Mouse (Mus musculus) forebrain, embryonic 14.5 days (tissue): ENCODE measurements around the gene Plcd3. TPM values are rescaled to one million over a fixed set of nuclear protein-coding genes. Genes with fewer than 3 reads are reported as not detected.

Experiments used
- ATAC-seq: fragments of 200-750 bp; cut with Nextera tagmentation; 2 replicates; pipeline ENCODE4 v1.8.0; 2017; ENCODE audit warnings: mild to moderate bottlenecking, moderate library complexity
- DNase-seq: peaks from one replicate; pipeline ENCODE4 v3.0.0-alpha.2; 2015; ENCODE audit warnings: low spot score
- H3K27ac ChIP-seq: fragments of 300-500 bp; sonication (generic); 2 replicates; pipeline ENCODE4 v1.5.1; 2014; ENCODE audit warnings: low read depth, mild to moderate bottlenecking, control low read depth, low read length, moderate library complexity
- H3K27me3 ChIP-seq: fragments of 300-500 bp; sonication (generic); replicated peaks from 2 replicates; pipeline ENCODE4 v1.6.1; 2014; ENCODE audit warnings: low read length, control low read depth, mixed read lengths; ENCODE audit not compliant: control insufficient read depth, insufficient read depth
- H3K36me3 ChIP-seq: fragments of 300-500 bp; sonication (generic); 2 replicates; pipeline ENCODE4 v1.6.1; 2014; ENCODE audit warnings: low read length, control low read depth; ENCODE audit not compliant: control insufficient read depth, insufficient read depth
- H3K4me1 ChIP-seq: fragments of 300-500 bp; sonication (generic); 2 replicates; pipeline ENCODE4 v1.6.1; 2014; ENCODE audit warnings: antibody characterized with exemption, low read length, control low read depth; ENCODE audit not compliant: control insufficient read depth, insufficient read depth
- H3K4me2 ChIP-seq: fragments of 300-500 bp; sonication (generic); 2 replicates; pipeline ENCODE4 v1.6.1; 2014; ENCODE audit warnings: mild to moderate bottlenecking, control low read depth, low read length
- H3K4me3 ChIP-seq: fragments of 300-500 bp; sonication (generic); 2 replicates; pipeline ENCODE4 v1.5.1; 2014; ENCODE audit warnings: low read depth, low read length, control low read depth
- H3K9ac ChIP-seq: fragments of 300-500 bp; sonication (generic); 2 replicates; pipeline ENCODE4 v1.6.1; 2014; ENCODE audit warnings: mild to moderate bottlenecking, low read length, control low read depth, moderate library complexity
- H3K9me3 ChIP-seq: fragments of 300-500 bp; sonication (generic); replicated peaks from 2 replicates; pipeline ENCODE4 v1.6.1; 2016; ENCODE audit warnings: low read length, control low read depth, mixed read lengths; ENCODE audit not compliant: control insufficient read depth
- WGBS: fragments of 180-500 bp; shearing (Covaris S2); extraction: QIAGEN DNeasy Blood & Tissue Kit; methylation state at CpG from one replicate; pipeline ENCODE4 v1.1.7; 2014; 5-methylcytosine and 5-hydroxymethylcytosine counted together
- polyA plus RNA-seq: library from polyadenylated mRNA; unstranded; fragments of >200 nt; fragmentation: Nextera tagmentation; extraction: Ambion mirVana; gene quantifications from 2 replicates; pipeline ENCODE4 v1.2.1, GENCODE M21; 2014

Gene Plcd3
- polyA plus RNA-seq, 1 experiment from 2014 or later = 1.4 TPM

GRCm38 (mm10) chr11:103140763-103141100 lies 39.3 kb upstream of the Plcd3 start:
- peaks cover 13% of the 10 kb centered on the region; the same call in 1 of the 2 replicates for H3K36me3 ChIP-seq
- WGBS = 60% methylated on average over 6 of the region's 6 CpGs
- ATAC-seq = no peak
- H3K4me2 ChIP-seq = no peak overlapping the region
- H3K27me3 ChIP-seq = no peaks in the 10 kb centered on the region
- H3K9me3 ChIP-seq = no peaks in the 10 kb centered on the region
- peaks cover 9% of the 10 kb centered on the region for H3K4me1 ChIP-seq
- DNase-seq = no peak
- no peak overlapping the region for H3K27ac ChIP-seq
- H3K9ac ChIP-seq = no peak overlapping the region
- no peak overlapping the region for H3K4me3 ChIP-seq

DNA sequence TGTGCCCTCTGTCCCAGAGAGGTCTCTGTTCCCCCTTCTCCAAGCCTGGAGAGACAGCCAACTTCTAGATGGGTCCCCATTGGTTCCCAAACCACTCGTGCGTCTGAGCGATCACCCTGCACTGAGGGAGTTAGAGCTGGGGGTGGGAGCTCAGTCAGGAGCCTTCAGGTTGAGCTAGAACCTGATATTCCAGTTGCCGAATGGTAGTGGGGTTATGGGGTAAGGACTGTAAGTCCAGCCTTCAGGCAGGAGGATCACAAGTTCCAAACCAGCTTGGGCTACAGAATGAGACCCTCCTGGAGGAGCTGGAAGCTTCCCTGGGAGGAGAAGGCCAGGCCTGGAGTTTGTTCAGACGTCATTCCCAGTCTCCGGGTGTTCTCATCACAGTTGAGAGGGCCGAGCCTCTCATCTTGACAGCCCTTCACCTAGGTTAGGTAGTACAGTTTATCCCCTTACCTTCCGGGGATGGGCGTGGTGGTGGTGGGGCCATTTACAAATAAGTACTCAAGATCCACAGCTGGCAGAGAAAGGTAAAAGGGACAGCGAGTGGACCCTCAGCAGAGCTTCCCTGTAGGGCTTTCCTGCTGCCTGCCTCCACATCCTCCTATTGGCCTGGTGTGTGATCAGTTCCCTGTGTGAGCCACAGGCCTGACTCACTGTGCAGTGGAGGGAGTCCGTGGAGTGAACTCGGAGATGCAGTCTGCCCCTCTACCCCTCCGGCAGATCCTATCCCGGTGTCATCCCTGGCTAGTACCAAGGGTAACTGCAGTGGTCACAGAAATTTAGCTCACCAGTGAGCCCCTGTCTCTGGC lies 38.7 kb upstream of the Plcd3 start:
- WGBS = 85% methylated on average over 14 of the region's 14 CpGs
- Histone ChIP-seq H3K9ac (no peak overlapping the region), H3K4me1 (peaks cover 9% of the 10 kb centered on the region), H3K27me3 (no peaks in the 10 kb centered on the region), H3K4me2 (no peak overlapping the region), H3K27ac (no peak overlapping the region; the same call in 1 of the 2 replicates), H3K4me3 (no peak overlapping the region), H3K9me3 (no peaks in the 10 kb centered on the region), H3K36me3 (peaks cover 13% of the 10 kb centered on the region; the same call in 1 of the 2 replicates)
- DNase-seq (no peak), ATAC-seq (no peak)

GRCm38 (mm10) chr11:103136039-103136577 lies 34.6 kb upstream of the Plcd3 start:
- H3K27ac ChIP-seq = no peak overlapping the region
- no peaks in the 10 kb centered on the region for H3K9me3 ChIP-seq
- 92% methylated on average over 8 of the region's 8 CpGs for WGBS
- no peak overlapping the region for H3K4me3 ChIP-seq
- peaks cover 13% of the 10 kb centered on the region for H3K4me1 ChIP-seq
- peaks cover 13% of the 10 kb centered on the region; the same call in 1 of the 2 replicates for H3K36me3 ChIP-seq
- H3K4me2 ChIP-seq = no peak overlapping the region
- no peak for DNase-seq
- H3K27me3 ChIP-seq = no peaks in the 10 kb centered on the region
- H3K9ac ChIP-seq = no peak overlapping the region
- no peak for ATAC-seq

DNA sequence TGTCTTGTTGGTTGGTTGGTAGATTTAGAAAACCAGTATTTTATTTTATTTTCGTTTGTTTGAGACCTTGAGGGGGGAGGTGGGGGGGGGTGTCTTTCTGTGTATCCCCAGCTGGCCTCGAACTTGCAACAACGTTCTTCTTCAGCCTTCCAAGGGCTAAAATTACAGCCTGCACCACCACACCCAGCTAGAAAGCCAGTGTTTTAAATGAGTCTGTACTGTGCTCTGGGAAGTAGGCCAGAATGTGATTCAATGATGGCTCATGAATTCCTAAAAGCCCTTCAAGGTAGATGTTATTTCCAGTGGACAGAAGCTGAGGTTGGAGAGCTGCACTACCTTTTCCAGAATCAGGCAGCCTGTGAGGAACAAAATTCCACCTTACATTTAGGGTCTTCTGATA lies 32.8 kb upstream of the Plcd3 start:
- Histone ChIP-seq H3K9me3 (no peaks in the 10 kb centered on the region), H3K27me3 (no peaks in the 10 kb centered on the region), H3K9ac (0 out of 2 replicates have a peak overlapping the region, but pooled peaks have one; percentile 62), H3K4me2 (peak overlapping the region; percentile 49; the same call in 1 of the 2 replicates), H3K36me3 (peaks cover 9% of the 10 kb centered on the region; the same call in 1 of the 2 replicates), H3K4me3 (no peak overlapping the region), H3K27ac (no peak overlapping the region), H3K4me1 (peaks cover 21% of the 10 kb centered on the region)
- DNase-seq = no peak
- ATAC-seq = no peak
- 85% methylated on average over 3 of the region's 3 CpGs for WGBS

DNA sequence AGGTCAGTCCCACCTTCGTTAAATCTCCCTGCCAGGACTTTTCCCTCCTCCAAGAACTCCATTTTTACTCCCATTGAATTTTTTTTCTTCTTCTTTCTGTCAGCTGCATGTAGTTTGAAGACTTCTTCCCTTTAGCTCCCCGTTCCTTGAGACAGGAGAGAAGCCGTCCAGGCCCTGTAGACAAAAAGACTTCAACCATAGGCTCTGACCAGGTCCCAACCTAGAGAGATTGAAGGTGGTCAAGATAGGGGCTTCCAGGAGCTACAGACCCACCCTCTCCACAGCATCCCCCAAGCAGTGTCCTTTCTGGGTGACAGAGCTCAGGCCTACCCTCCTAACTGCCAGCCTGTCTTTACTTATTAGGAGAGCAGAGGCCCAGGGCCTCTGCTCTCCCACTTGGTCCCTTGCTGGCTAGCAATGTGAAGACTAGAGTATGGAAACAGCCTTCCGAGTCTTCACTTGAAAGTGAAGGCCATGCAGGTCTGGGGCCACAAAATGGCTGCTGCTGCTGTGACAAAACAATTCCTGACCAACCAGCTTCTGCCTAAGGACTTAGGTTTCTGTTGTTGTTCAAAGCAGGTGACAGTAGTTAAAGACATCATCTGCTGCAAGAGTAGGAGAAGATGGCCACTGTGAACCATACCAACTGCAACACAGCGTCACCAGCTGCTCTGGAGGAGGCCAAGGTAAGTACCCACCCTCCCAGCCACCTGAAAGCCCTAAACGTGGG lies 32.2 kb upstream of the Plcd3 start:
- H3K27ac ChIP-seq = peak overlapping the region; percentile 56; the same call in 1 of the 2 replicates
- WGBS = 53% methylated on average over 6 of the region's 6 CpGs

GRCm38 (mm10) chr11:103132576-103133455 lies 31.4 kb upstream of the Plcd3 start:
- peak overlapping the region; percentile 94 for H3K4me2 ChIP-seq
- H3K27me3 ChIP-seq = no peaks in the 10 kb centered on the region
- H3K4me3 ChIP-seq = peak overlapping the region; percentile 94
- peak overlapping the region; percentile 98 for H3K27ac ChIP-seq
- peak; percentile 100 for DNase-seq
- peak overlapping the region; percentile 100 for H3K9ac ChIP-seq
- WGBS = under 1% methylated on average over 55 of the region's 58 CpGs
- peaks cover 5% of the 10 kb centered on the region; the same call in 1 of the 2 replicates for H3K36me3 ChIP-seq
- peak; percentile 96 for ATAC-seq
- H3K4me1 ChIP-seq = peaks cover 21% of the 10 kb centered on the region
- H3K9me3 ChIP-seq = no peaks in the 10 kb centered on the region

More for the DNA sequence above, 32.2 kb upstream of the Plcd3 start:
- Histone ChIP-seq H3K9ac (peak overlapping the region; percentile 62), H3K4me2 (peak overlapping the region; percentile 49), H3K4me1 (peaks cover 21% of the 10 kb centered on the region), H3K36me3 (peaks cover 5% of the 10 kb centered on the region; the same call in 1 of the 2 replicates), H3K9me3 (no peaks in the 10 kb centered on the region), H3K27me3 (no peaks in the 10 kb centered on the region), H3K4me3 (peak overlapping the region; percentile 23)
- ATAC-seq = no peak
- no peak for DNase-seq

DNA sequence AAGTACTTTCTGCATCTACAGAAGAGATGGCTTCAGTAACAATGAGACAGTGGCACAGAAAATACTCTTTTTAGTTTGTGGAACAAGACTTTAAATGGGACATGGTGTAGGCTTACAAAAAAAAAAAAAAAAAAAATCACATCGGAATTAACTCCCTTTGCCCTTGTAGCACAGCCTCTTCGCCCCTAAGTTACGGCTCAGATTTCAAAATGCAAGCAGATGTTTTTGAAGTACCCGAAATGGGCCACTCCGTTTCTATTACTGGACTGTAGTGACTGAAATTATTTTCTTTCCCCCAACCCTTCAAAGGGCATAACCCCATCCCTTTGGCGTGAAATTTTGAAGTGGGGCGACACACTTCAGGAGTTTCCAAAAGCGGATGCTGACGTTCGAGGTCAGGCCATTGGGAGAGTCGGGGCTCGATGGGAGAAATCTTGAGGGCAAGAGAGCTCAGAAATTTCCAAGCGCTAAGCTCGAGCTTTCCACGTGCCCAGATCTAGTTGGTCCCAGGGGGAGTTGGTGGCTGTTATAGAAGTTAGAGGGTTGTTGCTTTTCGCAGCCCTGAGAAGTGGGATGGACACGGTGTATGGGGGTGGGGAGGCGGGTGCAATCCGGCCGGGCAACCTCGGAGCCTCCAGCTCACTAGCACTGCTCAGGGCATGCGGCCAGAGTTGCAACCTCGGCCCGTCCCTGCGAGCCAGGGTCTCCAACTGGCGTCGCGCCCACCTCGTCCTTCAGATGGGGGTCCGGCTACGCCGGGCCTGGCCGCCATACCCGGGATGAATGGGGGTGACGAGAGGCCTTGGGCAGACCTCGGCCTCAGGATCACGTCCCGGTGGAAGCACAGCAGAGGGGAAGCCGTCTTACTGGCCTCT lies 30.5 kb upstream of the Plcd3 start, which contains the start of gene Hexim2:
Hexim2 (plus strand) TSS at position 729 of the 875 bp plus-strand sequence.
- H3K9ac ChIP-seq = peak within 1 kb of the TSS; percentile 100
- H3K4me3 ChIP-seq = peak within 1 kb of the TSS; percentile 94
- no peaks in the 10 kb centered on the region for H3K27me3 ChIP-seq
- peak; percentile 79 for DNase-seq
- peaks cover 5% of the 10 kb centered on the region; the same call in 1 of the 2 replicates for H3K36me3 ChIP-seq
- ATAC-seq = peak; percentile 55
- peak within 1 kb of the TSS; percentile 98 for H3K27ac ChIP-seq
- 1% methylated on average over 36 of the region's 39 CpGs for WGBS
- peaks cover 21% of the 10 kb centered on the region for H3K4me1 ChIP-seq
- H3K9me3 ChIP-seq = no peaks in the 10 kb centered on the region
- H3K4me2 ChIP-seq = peak within 1 kb of the TSS; percentile 94
